Mouse (Mus musculus) frontal cortex, postnatal 10 days (tissue): ENCODE results near the gene Olfr600.
"Not testable (repeated sequence)": the region's sequence is repeated elsewhere in the genome, so short reads cannot be mapped to it uniquely, and the experiment has no call there.

ENCODE experiments used
- DNase-seq, 2 experiments: peaks; one replicate each; pipeline ENCODE4 v3.0.0; 2022; ENCODE audit warnings: low spot score in 2 of 2, mixed read lengths in 1 of 2

The Olfr600 gene

DNA sequence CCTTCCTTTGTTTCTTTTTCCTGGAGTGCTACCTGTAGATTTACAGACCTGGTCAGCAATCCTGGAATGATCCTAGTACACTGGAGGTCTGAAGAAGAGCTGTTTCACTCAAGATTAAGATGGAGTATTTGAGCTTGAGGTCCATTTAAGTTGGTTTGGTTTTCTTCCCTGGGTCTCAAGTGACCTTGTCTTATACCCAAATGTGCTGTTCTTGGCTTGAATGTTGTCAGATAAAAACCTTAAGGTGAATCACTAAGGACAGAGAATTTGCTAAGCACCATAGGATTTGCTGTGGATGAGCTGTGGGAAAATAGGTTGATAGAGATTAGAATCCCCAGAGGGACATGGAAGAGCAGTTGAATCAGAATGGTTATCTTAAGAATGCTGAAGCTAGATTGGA lies at the start of gene Olfr600:
Gene Olfr600 (minus strand): TSS at position 101 of the 400 bp plus-strand sequence.
- no peak for DNase-seq

DNA sequence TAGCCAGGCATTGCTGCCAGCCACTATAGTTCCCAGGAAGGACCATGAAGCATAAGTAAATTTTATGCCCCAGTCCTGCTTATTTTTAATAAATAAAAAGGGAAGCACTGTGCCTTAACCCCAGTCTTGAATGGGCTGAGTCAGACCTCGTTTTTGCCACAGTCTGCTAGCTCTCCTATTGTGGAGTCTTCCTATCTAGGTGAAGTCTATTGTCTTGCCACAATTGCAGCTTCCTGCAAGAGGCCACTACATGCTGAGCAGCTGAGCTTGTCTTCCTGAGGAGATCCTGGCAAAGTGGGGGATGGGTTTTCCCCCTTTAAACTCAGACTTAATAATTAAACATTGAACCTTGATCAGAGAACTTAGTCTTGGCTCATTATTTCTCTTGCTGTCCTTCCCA lies 49.5 kb upstream of the Olfr600 start:
- no peak for DNase-seq

DNA sequence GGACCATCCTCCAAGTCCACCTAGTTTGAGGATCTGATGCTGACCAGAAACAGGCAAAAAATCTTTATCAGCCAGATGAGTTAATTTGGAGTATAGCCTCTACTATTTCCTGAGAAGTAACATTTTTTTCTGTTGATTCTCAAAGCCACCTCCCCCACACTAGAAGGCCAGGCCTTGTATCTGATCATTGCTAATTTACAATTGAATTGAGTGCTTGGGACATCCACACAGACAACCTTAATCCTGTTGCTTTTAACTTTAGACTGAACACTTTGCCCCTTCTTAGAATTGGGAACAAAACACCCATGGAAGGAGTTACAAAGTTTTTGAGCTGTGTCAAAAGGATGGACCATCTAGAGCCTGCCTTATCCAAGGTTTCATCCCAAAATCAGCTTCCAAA lies 48.3 kb upstream of the Olfr600 start:
- DNase-seq, result no peak

DNA sequence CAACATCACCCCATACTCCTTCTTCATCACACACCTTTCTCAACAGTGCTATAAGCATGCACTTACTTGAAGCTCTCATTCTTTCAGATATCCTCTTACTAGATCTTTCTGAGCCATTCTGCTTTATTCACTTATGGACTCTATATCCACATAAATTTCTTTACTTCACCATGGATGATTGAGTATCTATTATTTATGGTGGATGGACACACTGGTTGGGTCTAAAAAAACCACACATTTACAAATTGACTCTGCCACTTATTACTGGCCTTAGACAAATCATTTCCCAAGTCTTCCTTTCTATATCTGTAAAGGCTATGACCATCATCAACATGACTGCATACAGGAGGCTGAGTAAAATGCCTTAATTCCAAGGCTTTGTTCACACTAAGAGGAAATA lies 36.6 kb upstream of the Olfr600 start, which contains the start of gene Olfr603:
Gene Olfr603 (minus strand): TSS at position 101 of the 400 bp plus-strand sequence.
- DNase-seq, result no peak

DNA sequence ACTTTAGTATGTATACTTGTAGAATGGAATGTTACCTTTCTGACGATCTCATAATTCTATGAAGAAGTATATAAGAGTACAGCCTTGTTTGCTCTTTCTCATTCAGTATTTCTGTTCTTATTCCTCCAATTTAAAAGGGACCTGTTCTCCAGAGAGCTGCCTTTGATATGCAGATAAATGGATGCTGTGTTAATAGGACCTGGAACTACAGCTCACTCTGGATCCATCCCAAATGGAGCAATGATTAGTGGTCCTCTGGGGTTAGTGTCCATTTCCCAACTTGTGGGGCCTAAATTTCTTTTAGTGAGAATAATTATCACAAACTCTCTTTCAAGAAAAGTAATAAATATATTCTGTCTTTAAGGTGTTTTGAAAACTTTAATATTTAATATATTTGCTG lies 13.1 kb upstream of the Olfr600 start, which contains the start of gene Olfr601:
Gene Olfr601 (minus strand): TSS at position 101 of the 400 bp plus-strand sequence.
- no peak for DNase-seq

DNA sequence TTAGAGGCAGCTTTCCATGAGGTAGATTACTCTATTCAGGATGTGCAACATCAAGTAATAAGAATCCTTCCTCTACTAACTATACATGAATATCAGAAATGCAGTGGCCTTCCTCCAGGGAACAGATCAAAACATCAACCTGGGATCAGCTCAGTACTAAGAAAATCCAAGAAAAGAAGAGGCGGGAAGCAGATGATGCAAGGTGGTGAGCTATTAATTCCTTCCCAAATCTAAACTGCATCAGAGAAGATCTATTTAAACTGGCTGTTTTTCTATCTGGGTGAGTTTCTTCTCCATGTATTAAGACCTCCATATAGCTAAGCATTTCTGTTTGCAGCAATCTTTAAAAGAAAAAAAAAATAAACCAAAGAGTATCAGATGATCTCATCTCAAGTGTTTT lies 13.9 kb downstream of the Olfr600 start, which contains the start of gene Olfr599:
Gene Olfr599 (plus strand): TSS at position 301 of the 400 bp plus-strand sequence.
- DNase-seq, result no peak

DNA sequence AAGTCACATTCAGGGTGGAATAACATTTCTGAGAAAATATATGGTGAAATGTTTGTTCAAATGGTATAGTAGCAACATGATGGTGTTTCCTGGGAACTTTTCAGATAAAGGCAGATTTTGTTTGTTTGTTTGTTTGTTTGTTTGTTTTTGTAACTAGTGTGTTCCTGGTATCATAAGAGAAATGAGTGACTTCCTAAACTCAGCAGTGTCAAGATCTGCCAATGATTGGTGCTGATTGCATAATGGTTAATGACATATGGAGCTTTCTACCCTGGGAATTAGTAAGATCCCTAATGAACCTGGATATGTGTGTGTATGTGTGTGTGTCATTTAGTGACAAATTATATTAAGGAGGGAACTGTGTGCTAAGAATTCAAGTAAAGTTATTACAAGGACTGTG lies 26.2 kb downstream of the Olfr600 start, which contains the start of gene Olfr598:
Gene Olfr598 (plus strand): TSS at position 301 of the 400 bp plus-strand sequence.
- no peak for DNase-seq

DNA sequence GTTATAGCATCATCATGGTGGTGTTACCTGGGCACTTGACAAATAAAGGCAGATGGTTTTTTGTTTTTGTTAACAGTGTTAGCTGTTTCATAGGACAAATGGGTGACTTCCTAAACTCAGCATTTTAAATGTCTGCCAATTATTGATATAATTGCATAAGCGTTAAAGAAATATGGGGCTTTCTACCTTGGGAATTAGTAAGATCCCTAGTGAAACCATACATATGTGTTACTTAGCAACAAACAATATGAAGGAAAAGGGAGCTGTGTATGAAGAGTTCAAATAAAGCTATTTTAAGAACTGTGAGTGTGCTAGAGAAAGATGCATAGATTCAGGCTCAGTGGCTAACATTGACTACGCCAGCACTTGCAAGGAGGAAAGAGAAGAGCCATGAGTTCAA lies 33.5 kb downstream of the Olfr600 start, which contains the start of gene Olfr597:
Gene Olfr597 (plus strand): TSS at position 301 of the 400 bp plus-strand sequence.
- not testable (repeated sequence) for DNase-seq

DNA sequence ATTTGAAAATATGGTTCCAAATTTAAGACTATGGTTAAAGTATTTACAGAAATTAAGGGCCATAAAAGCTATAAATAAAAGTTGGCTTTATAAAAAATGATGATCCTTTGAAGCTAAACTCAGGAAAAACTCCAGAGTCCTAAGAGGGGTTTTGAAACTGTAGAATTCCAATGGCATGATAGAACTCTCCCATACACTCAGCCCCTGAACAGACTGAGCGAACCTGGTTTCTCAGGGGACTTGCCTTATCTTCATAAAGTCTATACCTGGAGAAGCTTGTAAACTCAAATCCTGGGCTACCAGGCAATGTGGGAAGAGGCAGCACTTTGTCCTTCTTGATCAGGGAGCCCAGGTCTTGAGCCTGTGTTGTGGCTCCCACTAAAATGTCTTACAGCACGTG lies 44.1 kb downstream of the Olfr600 start, which contains the start of gene Olfr596:
Gene Olfr596 (plus strand): TSS at position 301 of the 400 bp plus-strand sequence.
- not testable (repeated sequence) for DNase-seq
